Mouse (Mus musculus) c-Kit-positive CD71-negative TER-119-negative erythroid progenitor cells, embryonic 14.5 days (primary cell): ENCODE results near the gene Tbc1d10a.
A peak's percentile ranks its signal among the peaks of the same experiment; 100 is the strongest.
"Not testable (repeated sequence)": the region's sequence is repeated elsewhere in the genome, so short reads cannot be mapped to it uniquely, and the experiment has no call there.

Experiments used
- DNase-seq: peaks from one replicate; pipeline ENCODE4 v3.0.0-alpha.2; 2013; ENCODE audit warnings: low read depth

Gene Tbc1d10a

DNA sequence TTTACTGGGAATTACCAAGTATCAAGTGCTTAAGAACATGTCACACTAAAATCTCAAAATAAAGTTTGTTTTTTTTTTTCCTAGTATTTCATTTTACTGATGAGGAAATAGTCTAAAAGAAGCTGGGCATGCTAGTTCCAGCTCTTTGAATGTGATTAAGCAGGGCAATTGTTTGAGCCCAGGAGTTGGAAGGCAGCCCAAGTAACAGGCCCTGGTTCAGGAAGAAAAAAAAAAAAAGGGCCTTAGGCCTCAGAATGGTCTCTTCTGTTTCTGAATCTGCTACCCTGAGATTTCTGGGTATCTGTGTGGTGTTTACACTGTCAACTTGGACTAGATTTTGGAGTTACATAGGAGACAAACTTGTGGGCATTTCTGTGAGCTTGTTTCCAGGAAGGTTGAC is 3.1 kb upstream of the Tbc1d10a start:
- DNase-seq = no peak

DNA sequence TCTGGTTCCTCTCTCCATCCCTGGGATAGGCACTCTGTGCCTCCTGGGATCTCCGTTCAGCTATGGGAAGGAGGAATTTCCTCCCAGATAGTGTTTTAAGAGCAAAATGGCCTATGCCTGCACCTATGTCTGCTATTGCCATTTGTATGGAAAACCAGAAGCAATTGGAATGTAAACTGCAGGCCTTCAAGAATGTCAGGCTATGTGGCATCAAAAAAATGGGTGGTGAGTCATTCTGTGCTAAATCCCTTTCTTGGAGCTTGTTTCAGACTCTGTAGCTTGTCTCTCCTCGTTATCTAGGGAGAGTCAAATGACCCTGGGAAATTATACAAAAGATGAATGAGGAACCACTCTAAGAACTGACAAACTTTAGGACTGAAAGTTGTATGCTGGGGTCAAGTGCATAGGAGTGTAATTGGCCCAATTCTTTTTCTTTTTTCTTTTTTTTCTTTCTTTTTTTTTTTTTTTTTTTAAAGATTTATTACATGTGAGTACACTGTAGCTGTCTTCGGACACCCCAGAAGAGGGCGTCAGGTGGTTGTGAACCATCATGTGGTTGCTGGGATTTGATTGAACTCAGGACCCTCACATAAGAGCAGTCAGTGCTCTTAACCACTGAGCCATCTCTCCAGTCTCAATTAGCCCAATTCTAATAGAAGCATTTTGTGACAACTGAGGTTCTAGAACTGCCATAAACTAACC is 2.2 kb upstream of the Tbc1d10a start:
- no peak for DNase-seq

DNA sequence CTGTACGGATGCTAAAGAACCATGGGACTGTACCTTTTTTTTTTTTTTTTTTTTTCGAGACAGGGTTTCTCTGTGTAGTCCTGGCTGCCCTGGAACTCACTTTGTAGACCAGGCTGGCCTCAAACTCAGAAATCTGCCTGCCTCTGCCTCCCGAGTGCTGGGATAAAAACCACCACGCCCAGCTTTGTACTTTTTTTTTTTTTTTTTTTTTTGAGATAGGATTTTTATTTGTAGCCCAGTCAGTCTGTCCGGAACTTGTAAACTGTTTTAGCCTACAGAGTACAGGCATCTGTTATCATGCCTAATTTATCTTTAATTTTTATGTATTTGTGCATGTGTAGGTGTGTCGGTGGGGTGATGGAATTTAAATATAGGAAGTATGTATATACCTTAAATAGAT is 1.1 kb upstream of the Tbc1d10a start:
- not testable (repeated sequence) for DNase-seq

DNA sequence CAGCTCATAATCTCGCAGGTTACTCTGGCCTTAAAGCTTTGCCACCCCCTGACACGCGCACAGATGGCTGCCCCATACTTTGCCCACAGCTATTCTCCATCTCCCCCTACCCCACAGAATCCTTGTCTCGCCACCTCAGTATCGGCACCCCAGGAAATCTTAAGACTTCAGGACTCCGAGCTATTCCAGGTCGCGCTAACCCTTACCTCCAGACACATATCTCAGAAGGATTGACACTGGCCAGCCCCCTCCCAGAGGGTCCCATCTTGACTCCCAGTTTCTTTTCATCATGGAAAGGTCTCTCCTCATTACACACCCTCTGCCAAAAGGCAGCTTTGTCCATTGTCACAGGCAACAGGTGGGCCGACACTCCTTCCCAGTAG is 720 bp downstream of the Tbc1d10a start:
- DNase-seq = no peak

DNA sequence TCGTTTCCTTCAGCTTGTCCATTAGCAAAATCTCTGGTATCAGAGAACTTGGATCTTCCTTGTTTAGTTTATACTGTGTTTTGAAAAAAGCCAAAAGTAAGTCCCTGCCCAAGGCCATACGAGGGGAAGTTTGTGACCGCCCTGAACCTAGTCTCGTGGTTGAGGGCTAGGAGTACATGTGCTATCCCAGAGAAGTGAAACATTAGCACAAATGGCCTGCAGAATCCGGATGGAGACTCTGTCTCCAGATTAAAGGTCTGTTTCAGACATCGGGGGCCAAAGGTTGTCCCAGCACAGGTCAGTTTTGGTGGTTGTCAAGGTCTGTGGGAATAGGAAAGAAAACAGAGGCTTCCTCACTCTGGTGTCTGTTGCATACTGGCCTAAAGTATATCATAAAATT is 2.6 kb downstream of the Tbc1d10a start:
- no peak for DNase-seq

DNA sequence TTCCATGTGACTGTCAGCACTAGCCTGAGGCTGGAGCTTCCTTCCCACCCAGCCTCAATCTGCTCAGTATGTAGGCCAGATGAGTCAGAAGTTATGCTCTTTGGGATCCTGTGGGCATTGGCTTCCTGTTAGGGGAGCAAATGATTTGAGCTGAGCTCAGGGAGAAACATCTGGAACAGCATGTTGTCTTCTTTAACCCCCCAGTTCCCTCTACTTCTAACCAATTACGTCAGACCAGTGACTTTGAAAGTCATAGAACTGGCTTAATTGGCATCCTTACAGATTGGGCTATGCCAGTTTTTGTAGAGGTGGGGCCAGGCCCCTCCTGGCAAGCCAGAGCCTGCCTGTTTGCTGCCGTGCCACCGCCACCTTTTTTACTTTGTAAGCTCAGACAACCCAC is 4.1 kb downstream of the Tbc1d10a start:
- no peak for DNase-seq

DNA sequence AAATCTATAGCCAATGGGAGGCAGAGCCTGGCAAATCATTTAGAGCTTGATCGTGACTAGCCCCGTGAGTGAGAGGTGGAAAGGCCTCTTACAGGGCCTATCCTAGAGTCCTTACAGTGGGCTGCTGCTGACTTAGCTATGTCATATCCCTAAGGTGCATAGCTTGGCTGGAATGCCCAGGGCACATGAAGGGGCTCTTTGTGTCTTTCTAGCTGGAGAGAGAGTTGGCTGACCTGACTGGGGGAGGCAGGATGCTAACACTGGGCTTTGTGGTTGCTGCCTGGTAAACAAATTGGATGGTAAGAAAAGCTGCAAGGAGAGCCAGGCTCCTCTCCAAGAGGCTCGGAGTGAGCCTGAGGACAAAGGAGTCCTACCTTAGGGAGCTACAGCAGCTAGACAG is 6.2 kb downstream of the Tbc1d10a start:
- DNase-seq = no peak

DNA sequence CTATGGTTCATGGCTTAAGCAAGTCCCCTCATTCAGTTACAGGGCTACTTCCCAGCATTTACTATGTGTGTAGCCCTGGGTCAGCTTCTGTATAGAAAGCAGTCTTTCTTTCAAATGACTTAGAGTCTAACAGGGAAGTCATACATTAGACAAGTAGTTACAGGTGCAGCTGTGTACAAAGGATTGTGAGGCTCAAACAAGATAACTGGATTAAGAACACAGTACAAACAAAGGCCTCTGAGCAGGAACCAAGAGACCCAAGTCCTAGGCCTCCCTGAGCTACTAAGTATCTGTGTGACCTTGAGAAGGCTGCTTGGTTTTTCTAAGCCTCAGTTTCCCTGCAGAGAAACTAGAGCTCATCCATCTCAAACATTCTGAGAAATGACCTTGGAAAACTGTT is 6.8 kb downstream of the Tbc1d10a start:
- no peak for DNase-seq

DNA sequence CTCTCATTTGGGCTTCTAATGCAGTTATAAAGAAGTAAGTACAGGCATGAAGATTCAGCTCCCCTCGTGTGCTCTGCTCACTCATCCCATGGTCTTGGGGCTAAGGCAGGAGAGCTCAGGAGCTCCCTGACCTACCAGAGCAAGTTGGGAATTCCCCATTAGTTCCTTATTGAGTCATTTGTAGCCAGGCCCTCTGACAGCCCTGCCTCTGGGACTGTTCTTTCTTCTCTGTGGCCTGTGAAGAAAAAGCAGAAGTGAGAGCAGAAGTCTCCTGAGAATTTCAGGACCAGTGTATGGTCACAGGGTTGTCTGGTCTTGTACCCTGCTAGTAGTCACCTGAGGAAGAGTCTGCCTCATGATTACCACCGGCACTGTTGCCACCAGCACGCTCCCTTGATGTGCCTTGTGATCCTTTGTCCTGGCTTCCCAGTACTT is 9.0 kb downstream of the Tbc1d10a start:
- DNase-seq = peak; percentile 39

DNA sequence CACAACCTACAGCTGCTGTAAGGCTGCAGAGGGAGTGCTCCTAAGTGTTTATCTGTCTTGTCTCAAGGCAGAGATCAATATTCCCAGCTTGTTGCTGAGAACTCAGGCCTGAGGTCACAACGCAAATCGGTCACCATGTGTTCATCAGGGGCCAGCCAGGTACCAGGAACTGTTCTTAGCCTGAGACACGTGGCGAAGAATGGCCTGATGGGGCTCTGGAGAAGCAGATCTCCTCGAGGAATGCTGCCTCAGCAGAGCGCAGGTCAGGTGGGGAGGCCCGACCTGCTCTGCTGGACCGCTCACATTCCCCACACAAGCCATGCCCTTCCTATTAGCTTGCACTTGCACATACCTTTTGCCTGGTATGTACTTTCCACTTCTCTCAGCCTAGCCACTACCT is 10.0 kb downstream of the Tbc1d10a start:
- DNase-seq = no peak

DNA sequence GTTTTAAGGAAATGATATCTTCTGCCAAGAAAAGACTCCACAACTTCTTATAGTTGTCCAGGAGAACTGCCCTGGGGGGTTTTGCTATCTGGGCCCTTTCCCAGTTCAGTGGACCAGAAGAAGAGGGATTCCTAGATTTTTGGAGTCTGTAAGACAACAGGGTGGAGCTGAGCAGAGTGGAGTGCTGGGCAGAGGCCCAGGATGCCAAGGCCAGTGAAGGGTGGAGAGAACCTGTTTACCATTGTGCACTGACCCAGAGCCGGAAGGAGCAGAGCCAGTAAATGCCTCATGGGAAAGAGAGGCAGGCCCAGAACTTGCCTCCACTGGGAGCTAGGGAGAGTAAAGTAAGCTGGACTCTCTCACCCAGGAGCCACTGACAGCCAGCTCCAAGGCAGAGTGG is 11.1 kb downstream of the Tbc1d10a start:
- DNase-seq = no peak

DNA sequence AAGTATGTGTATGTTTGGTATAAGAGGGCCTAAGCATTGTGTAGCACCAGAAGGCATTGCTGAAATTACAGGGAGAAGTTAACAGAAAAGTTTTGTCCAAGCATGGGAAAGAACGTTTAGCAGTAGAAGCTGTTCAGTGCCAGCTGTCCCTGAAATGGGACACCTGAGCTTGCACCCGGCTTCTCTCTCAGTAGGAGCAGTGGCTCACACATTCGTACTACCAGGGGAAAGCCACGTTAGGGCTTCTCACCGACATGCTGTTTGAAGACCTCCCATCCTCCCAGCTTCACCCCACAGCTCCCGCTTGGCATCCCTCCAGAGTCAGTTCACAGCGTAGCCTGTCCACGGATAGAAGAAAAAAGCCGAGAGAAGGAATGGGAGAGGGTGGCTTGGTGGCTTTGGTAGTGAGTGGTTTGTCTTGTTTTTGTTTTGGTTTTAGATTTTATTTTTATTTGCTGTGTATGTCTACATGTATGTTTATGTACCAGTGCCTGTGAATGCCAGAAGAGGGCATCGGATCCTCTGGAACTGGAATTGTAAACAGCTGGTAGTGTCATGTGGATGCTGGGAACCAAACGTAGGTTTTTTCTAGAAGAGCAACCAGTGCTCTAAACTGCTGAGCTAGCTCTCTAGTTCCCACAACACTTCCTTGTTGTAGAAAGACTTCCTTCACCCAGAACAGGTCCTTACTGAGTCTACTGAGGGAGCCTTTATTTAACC is 15.6 kb downstream of the Tbc1d10a start:
- DNase-seq = no peak

DNA sequence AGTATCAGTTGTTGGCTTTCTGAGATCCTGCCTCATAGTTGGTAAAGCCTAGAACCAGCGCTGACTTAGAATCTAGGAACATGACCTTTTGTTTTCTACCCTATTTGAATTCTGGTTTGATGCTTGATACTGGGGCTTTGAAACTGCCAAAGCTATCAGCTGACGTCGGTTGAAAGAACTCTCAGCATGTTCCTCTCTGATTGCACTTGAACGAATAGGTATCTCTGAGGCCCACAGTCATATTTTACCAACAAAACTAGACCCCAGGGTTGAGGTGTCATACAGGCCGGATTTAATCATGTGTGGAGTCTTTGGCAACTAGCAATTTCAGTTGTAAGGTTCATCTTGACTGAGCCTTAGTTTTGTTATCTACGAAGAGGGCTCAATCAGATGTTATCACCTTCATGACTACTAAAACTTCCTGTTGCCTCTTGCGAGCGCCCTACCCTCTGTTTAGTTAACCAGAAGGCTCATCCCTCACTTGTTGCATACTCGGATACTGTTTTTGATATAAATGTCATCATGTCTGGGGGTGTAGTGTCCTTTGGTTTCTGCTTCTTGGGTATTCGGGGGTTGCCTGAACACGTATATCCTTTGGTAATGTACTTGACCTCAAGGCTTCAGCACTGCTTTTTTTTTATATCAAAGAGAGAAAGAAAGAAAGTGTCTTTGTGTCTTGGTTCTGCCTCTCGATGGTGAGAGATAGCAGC is 16.6 kb downstream of the Tbc1d10a start:
- DNase-seq = no peak

DNA sequence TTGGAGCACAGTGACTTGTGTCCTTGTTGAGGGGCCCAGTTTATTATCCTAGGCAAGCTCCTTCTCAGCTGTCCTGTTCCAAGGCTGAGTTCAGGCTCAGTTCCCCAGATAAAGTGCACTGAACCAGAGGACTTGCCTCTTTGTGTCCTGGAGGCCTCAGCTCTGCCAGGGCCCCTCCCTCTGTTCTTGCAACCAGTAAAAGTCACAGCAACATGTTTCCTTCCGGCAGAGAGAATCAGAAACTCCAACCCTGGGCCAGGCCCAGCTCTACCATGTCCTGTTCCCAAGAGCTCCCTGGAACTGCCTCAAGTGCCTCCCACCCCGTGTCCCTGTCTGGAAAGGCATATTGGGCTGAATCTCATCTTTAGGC is 17.1 kb downstream of the Tbc1d10a start:
- DNase-seq = no peak

DNA sequence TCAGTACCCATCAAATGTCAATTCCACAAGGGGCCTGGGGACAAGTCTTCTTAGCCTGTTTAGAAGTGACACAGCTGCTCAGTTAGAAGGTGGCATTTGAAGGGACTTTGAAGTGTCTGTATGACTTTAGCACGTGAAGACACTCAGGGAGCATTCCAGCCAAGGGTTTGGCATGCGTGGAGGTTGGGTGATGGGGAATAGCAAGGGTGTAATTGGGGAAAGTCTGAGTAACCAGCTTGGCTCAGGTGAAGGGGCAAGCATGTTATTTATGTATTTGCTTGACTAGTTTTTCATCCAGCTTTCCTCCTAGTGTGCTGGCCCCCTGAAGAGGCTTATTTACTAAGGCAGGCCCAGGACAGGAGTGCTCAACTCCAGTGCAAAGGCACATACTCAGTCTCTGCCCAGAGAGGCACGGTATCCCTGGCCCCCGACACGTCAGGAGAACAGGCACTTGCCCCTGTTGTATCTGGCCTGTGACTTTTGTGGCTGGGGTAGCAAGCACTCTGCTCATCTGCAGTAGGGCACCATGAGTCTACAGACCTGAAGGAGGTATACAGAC is 18.6 kb downstream of the Tbc1d10a start:
- no peak for DNase-seq

DNA sequence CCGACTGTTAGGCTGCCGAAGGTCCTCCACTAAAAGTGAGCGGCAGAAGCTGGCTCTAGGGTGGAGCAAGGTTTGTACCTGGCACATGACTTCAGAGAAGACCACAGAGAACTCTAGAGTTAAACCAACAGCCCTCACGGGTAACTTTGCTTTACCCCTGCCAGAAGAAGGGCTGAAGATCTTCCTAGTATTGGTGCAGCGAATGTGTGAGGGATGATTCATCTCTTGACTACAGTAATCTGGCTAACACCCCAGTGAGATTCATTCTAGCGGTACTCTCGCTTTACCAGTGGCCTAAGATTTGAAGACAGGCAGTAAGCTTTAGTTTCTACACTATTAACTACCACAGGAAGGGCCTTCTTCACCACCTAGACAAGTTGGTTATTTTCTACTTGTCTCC is 19.4 kb downstream of the Tbc1d10a start:
- no peak for DNase-seq

DNA sequence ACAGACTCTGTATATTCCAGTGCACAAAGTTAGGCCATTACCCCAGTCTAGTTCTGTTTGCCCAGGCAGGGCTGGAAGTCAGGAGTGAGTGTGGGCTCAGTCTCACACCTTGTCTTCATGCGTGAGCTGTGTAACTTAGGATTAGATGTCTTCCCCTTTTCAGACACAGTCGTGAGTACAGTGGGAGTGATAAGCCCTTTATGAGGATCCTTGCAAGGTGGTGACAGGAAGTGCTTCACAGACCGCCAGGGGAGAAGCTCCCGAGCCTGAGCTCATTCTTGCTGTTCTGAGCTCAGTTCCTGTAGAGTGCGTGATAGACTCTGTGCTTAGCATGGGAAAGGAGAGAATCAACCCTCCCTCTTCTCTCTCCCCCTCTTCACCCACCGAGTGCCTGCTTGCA is 20.0 kb downstream of the Tbc1d10a start:
- DNase-seq = no peak

DNA sequence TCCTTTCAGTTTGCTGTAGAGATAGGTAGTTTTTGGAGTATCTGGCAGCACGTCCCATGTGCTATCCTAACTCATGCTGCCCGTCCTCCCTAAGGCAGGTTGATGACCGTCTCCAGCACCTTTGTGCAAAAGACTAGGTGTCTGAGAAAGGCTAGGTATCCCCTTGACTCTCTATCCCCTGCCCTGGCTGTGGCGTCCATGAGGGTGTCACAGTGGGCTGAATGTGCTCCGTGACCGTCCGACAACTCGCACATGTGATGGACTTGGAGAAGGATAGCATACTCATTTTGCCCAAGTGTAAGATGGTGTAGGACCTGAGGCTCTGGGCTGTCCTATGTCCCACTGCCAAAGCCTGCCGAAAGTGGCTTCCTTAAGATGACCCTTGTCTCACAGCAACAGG is 21.1 kb downstream of the Tbc1d10a start:
- DNase-seq = no peak

DNA sequence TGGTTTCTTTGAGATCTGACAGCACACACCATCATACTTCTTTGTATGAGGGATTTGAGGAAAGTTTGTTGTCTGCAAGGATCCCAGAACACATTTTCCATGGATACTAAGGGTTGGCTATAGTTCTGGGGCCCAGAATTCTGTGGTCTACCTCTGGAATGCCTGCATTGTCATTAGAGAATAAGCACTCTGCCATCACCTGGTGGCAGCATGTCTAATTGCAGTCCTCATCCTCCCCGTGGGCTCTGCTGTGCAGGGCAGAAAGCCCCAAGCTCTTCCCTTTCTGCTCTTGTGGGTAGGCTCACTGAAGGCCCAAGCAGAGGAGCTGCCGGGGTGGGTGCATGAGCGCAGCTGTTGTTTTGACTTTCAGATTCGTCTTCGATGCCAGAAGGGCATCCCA is 23.0 kb downstream of the Tbc1d10a start:
- no peak for DNase-seq

DNA sequence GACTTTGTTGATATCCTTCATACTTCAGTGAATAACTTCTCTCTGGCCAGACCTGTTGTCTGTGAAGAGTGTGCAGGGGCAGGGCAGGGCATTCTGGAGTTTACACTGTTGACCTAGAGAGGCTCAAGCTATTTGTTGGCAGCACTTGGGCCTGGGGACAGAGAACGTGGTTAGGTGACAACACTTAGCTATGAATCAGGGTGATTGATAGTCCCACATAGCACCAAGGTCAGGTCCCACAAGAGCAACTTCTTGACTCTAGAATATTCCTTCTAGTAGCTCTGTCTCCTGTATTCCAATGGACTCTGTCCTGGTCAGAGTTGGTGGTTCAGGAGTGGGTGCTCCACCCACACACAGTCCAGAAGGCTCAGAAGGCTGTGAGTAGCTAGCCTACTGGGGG is 24.2 kb downstream of the Tbc1d10a start:
- DNase-seq = no peak

DNA sequence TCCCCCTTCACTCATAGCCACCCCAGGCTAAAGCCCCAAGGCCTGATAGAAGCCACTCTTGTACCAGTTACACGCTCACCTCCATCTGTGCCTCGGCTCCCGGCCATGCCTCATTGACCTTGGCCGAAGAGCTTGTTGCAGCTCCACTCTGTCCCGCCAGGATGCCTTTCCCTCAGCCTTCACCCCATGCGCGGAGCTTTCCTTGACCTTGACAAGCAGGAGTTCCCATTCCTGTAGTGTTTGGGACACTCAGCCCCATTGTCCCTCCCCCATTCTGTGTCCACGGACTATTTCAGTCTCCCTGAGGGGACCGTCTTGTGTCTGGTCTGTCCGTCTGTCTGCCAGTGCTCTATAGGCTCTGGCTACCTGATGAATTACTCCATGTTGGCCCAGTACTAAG is 26.5 kb downstream of the Tbc1d10a start:
- no peak for DNase-seq

DNA sequence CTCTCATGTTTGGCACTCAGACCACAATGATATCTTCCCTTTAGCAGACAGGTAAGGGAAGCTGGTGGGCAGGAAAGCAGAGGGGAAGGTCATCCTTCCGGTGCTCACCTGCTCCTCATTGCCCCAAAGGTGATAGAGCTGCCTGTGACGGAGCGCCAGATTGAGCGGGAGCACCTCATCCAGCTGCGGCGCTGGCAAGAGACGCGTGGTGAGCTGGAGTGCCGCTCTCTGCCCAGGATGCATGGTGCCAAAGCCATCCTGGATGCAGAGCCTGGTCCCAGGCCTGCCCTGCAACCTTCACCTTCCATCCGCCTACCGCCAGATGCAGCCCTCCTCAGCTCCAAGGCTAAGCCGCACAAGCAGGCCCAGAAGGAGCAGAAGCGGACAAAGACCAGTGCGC is 28.0 kb downstream of the Tbc1d10a start:
- DNase-seq = no peak

DNA sequence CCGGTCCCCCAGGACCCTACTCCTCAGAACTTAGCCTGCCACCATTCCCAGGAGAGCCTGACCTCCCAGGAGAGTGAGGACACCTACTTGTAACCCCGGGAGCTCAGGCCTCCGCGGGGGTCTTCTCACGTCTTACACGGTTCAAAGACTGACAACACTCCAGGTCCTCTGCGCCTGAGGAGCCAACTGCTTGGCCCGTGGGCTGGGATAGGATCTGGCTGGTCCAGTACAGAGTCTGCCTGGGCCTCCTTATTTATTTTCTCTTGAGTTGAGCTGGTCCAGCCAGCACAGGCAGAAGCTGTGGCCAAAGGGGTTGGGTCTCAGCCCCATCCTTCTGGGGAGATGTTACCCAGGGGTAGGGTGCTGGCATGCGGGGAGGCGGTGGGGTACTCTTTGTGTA is 28.5 kb downstream of the Tbc1d10a start:
- DNase-seq = no peak
